Mouse (Mus musculus) left cerebral cortex, postnatal 14 days (tissue): ENCODE measurements at regions not wholly inside any gene's neighbourhood (a gene's known extent, or its start where the extent isn't known, plus 50 kb on each side); places are given as distances from the start of the nearest gene placed in this dataset.

Experiments
- DNase-seq, 2 experiments: peaks; one replicate each; pipeline ENCODE4 v3.0.0; 2021 to 2022; ENCODE audit warnings: low spot score in 2 of 2, mixed read lengths in 1 of 2
- intact Hi-C: fragments of 180-260 bp; cut with DNase I; formaldehyde crosslinking; loops from one replicate; pipeline ENCODE4 v1.15.1; 2025

GRCm38 (mm10) chr3:79996803-79997202, 112.5 kb downstream of the Fam198b start:
- DNase-seq: no peak
- intact Hi-C loops: no loop called here

DNA sequence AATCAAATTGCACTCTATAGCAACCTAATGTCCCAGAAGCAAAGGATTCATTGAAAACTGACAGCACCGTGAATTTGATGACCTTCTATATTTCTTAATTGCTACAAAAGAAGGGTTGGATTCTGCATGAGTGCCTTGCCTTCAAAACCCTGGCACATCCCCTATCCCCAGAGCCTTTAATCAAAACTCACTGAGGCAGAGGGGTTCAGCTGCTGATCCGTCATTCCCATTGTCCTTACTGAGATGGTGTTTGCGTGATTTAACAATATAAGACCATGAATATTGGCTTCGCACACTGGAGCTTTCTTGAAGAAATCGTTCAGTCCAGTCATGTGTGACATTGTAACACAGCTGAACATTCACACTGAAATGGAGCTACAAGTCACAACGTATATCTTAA, 118.0 kb downstream of the Fam198b start:
- intact Hi-C loops: no loop called here
- no peak for DNase-seq

- intact Hi-C loops: no loop called here
- DNase-seq: no peak
These were observed 119.2 kb downstream of the Fam198b start for GRCm38 (mm10) chr3:80003300-80004090.

DNA sequence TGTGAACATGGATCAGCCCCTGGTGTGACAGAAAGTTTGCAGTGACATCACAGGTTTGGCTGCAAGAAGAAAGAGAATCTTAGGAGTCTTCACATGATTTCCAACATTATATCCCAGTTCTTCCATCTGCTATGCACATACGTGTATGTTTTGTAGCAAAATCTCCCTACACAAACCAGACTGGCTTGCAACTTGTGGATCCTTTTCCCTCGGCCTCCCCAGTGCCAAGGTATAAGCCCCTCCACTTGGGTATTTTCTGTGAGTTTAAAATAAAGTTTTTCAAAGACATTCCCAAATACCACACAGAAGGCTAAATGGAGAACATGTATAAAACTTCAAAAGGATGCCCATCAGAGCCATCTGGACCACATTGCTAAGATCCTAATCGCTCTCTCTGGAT, 120.2 kb downstream of the Fam198b start:
- no peak for DNase-seq

DNA sequence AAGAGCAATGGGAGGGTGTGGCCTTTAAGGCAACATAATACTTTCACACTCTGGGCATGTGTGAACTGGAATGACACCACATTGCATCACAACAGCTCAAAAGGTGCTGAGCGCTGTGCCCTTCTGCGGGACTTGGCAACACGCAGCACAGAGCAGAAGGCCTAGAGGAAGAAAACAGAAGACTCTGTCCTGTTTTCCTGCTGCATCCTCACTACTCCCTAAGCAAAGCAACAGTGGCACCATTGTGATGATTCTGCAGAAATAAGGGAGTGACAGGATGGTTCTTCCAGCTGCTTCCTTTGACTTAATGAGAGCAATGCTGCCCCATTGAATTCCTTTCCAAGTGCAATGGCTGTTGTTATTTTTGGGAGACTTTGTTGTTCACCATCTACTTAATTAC, 120.6 kb downstream of the Fam198b start:
- no peak for DNase-seq
- intact Hi-C loops: no loop called here

More for the DNA sequence above, 120.2 kb downstream of the Fam198b start:
- intact Hi-C loops: no loop called here

GRCm38 (mm10) chr3:80005371-80005770, 121.0 kb downstream of the Fam198b start:
- intact Hi-C loops: no loop called here
- no peak for DNase-seq

DNA sequence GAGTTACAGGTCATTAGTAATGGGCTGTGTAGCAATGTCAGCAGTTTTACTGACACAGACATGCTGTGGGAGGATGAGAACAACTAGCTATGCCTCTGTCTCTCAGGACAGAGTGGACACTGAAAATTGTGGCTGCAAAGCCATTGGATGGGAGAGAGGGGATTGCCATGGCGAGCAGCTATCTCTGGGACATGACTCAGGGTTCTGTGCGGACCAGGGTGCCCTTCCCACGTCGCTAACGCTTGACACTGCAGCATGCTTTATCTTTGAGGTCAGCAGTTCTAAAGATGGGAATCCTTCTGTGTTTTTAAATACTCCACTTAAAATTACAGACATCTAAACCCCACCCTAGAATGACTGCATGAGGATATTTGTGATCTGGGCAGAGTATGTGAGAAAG, 121.9 kb downstream of the Fam198b start:
- intact Hi-C loops: no loop called here
- no peak for DNase-seq

DNA sequence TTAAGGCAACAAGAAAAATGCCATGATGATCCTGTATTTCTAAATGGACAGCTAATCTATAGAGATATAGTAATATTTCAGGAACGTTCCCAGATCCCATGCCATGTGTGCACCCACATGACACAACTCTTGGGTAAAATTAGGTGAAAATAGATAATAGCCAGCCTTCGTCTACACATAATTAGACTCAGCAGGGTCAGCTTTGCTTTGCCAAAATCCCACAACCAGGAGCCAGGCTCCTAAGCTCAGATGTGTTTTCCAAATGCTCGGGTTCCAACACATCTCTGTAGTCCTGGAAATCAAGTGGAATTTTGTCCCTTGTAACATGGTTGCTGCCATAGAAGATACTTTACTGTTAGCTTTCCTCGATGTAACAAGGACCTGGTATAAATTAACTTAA, 122.7 kb downstream of the Fam198b start:
- intact Hi-C loops: no loop called here
- DNase-seq: no peak

GRCm38 (mm10) chr3:80009275-80009674, 124.9 kb downstream of the Fam198b start:
- DNase-seq: no peak
- intact Hi-C loops: no loop called here

DNA sequence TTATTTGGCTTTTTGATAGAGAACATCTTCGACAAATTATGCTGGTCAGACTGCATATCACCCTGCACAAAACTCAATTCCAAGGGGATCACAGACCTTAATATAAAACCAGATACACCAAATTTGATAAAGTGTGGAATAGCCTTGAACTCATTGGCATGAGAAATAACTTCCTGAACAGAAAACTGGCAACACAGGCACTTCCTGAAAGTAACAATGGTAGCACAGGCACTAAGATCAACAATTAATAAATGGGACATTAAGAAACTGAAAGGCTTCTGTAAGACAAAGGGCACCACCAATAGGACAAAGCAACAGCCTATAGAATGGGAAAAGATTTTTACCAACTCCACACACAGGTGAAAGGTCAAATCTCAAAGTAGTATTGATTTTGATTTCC, 141.5 kb downstream of the Fam198b start:
- intact Hi-C loops: no loop called here
- DNase-seq: no peak

- intact Hi-C loops: loop anchor here (5.0 kb wide), 1 partner anchor 101 kb away; no protein-coding TSS in a partner anchor
- DNase-seq: peak; percentile 41 to 66
These were observed 148.7 kb downstream of the Fam198b start for GRCm38 (mm10) chr3:80033071-80033470.

DNA sequence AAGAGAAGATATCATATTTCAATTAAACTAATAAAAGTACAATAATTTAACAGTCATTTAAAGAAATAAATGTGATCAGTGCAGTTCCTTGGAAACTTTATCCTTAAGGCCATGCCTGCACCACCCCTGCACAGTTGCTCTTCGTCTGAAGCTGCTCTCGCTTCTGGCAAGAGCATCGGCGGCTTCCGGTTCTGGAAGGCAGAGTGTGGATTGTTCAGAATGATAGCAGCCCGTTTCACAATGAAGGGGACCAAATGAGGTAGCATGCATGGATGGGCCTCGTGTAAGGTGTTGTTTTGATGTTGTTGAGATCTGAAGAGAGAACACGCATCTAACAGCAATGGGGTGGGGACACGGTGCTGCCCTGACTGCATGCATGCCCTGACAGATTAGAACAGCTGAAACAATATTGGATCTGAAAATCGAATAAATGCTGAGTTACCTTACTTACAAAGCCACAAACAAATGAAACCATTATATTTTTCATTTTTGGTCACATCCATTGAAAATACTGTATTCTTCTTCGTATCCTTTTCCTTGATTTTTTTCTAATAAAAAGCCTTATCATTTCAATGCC, 154.3 kb downstream of the Fam198b start:
- intact Hi-C loops: no loop called here
- no peak for DNase-seq

GRCm38 (mm10) chr3:80042756-80043484, 158.6 kb downstream of the Fam198b start:
- intact Hi-C loops: no loop called here
- no peak for DNase-seq

DNA sequence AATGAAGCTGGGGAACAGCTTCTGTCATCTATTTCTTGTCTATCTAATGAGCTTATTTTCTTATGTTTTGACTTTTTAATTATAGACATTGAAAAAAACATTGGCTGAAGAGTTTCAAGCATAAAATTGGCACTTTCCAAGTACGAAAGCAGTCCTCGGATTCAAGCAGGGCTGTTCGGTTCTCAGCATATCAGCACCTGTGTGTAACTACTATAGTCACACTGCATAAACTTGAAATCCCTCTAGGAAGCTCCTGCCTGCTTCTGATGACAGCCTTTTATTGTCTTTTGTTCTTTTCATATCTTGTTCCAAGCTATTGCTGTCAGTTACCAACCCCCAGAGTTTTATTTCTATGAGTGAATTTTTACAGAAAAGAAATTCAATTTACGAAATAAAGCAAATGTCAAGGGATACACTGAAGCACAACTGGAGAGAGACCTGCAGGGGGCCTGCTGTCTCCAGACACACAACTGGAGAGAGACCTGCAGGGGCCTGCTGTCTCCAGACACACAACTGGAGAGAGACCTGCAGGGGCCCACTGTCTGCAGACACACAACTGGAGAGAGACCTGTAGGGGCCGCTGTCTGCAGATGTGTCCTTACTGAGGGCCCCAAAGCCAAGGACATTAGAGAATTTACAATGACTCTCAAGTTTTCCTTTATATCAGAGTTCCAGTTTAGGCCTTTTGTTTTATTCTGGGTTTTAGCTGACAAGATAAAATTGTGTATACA, 165.3 kb downstream of the Fam198b start:
- no peak for DNase-seq
- intact Hi-C loops: no loop called here

DNA sequence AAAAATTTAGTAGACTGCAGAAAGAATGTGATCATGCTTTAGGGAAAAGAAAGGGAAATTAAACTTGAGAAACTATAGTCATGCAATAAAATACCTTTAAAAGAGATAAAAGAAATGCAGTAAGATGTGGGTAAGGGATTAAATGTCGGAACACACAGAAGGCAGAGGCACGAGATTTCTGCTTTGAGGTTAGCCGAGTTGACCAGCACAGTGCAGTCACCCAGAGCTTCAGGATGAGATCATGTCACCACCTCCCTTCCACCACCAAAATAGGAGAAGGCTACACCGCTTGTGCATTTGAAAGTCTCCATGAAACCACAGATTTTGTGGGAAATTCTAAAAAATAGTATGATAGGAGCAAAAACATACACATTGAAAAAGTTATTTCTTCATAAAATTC, 166.6 kb downstream of the Fam198b start:
- intact Hi-C loops: no loop called here

DNA sequence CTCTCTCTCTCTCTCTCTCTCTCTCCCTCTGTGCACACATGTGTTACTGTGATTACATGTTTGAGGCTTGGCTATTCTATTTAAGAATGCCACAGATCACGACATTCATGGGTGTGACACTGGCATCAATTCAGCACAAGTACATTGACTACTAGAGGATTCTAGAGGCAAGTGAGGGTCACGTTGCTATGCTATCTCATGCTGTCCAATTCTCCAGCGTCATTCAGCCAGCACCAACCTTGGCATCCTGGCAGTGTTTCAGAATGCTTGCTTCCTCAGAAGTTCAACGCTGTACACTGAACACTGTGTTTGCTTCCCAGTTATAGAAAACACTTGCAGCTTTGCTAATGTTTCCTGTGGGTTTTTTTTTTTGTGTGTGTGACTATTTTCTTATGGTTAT, 167.6 kb downstream of the Fam198b start:
- DNase-seq: no peak
- intact Hi-C loops: no loop called here

More for the DNA sequence above, 166.6 kb downstream of the Fam198b start:
- no peak for DNase-seq

- intact Hi-C loops: no loop called here
- no peak for DNase-seq
These were observed 168.5 kb downstream of the Fam198b start for GRCm38 (mm10) chr3:80052879-80053278.

DNA sequence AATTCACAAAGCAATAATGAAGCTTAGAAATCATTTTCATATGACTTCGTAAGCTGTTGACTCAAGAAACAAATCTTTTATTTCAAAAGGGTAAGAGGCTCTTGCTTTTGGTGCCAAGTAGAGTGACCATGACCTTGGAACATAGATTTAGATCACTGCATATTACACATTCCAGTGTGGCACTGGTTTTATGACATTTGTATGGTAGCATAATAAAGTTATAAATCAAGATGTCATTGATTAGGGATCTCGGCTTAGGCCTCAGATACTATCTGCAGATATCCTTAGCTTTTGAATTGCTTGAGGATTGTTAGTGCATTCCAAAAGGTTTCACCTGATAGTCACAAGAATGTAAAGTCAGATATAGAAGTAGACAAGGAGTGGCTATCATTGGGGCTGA, 169.1 kb downstream of the Fam198b start:
- intact Hi-C loops: no loop called here
- no peak for DNase-seq

GRCm38 (mm10) chr3:80056636-80057350, 172.5 kb downstream of the Fam198b start:
- no peak for DNase-seq
- intact Hi-C loops: no loop called here
